Mouse (Mus musculus) kidney, adult 11 months (tissue): ENCODE results near the gene Gm4881.
A peak's percentile ranks its signal among the peaks of the same experiment; 100 is the strongest.

Experiments
- DNase-seq: peaks from one replicate; pipeline ENCODE4 v3.0.0; 2022

Gene Gm4881

DNA sequence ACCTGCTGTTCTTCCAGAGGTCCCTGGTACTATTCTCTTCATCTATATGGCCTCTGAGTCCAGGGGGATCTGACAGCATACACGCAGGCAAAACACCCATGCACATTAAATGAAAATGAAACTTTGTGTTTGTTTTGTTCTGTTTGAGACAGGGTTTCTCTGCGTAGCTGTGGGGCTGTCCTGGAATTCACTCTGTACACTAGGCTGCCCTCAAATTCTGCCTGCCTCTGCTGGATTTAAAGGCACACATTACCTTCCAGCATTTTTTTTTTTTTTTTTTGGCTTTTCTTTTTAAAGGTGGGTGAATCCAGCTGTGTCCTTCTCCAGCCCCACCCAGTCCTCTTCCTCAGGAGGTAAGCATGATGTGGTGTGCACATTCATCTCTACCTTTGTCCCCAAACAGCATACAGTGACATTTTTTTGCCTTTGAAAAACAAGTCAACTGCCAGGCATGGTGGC lies 52.1 kb downstream of the Gm4881 start:
- DNase-seq, result no peak

DNA sequence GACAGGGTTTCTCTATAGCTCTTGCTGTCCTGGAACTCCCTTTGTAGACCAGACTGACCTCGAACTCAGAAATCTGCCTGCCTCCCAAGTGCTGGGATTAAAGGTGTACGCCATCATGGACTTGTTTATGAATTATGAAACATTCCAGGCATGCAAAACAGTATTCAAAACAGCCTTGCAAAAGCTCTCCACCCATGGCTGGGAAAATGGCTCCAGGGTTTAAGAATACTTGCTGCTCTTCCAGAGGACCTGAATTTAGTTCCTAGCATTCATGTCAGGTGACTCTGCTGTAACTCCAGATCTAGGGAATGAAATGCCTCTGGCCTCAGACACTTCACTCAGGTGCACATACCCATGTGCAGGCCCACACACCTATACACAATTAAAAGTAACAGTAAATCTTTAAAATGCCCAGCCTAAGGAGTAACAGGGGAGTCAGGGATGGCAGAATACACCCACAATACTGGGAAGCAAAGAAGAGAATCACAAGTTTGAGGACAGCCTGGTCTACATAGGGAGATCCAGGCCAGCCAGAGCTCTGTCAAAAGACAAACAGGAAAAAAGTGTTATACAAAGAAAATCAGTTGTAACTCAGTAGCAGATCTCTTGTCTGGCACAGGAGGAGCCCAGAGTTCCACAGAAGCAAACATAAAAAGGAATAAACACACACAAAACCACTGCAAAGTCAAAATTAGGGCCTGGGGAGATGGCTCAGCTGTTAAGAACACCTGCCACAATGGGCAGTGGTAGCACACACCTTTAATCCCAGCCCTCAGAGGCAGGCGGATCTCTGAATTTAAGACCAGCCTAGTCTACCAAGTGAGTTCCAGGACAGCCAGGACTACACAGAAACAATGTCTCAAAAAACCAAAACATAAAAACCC lies 52.8 kb downstream of the Gm4881 start:
- no peak for DNase-seq

GRCm38 (mm10) chr7:24890281-24891216 lies 53.7 kb downstream of the Gm4881 start:
- DNase-seq, result peak; percentile 63

DNA sequence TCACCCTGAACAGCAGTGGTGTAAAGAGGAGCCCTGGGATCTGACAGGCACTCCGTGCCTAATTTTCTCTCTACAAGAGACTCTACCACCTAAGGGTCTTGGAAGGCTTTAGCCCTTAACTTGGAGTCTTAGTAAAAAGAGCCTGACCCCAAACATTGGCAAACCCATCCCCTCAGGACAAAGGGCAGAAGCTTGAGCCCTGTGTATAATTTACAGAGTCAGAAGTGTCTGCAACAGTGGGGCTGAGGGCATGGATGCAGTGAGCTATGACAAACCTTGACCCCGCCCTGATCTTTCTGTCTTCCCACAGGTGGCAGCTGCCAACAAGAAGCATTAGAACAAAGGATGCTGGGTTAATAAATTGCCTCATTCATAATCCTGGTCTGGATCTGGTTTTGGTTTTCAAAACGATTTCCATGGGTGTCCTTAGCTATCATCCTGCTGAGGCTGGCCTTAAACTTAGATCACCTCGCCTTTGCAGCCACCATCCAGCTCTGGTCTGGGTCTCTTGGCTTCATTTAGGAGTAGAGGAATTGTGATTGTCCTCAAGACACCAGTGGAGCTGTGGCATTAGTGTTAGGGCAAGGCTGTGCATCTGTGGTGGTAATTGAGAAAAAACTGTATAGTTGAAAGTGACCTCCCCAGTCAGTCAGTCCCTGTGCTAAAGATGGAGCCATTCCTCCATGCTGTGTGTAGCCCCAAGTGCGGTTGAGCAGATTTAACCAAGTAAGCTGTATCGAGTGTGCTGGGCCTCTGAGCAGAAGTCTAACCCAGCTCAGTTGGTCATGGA lies 54.7 kb downstream of the Gm4881 start:
- peak; percentile 88 for DNase-seq

DNA sequence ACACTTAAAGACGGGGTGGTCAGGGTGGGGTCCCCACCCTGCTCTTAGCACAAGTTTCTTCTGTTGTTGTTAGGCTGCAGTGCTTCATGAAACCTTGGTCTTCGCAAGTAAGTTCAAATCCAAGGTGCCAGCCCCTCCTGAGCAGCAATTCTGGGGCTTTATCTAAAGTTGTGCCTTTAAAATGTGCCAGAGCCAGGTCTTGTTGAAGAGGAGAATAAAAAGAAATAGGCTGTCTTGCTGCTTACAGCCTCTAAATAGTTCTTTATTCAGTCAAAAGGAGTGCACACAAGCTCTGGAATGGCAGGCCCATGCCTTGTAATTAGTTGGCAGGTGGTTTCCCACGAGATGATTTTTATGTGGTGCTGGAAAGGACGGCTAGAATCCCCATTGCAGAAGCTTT lies 57.2 kb downstream of the Gm4881 start:
- DNase-seq, result no peak

GRCm38 (mm10) chr7:24886308-24886633 lies 58.0 kb downstream of the Gm4881 start:
- peak; percentile 52 for DNase-seq

GRCm38 (mm10) chr7:24885468-24886307 lies 58.6 kb downstream of the Gm4881 start:
- peak; percentile 28 for DNase-seq

GRCm38 (mm10) chr7:24884693-24885291 lies 59.5 kb downstream of the Gm4881 start:
- DNase-seq, result peak; percentile 49

GRCm38 (mm10) chr7:24883896-24884692 lies 60.2 kb downstream of the Gm4881 start, which contains the start of gene Rps19:
Rps19 (plus strand) TSS chr7:24884371.
- DNase-seq, result peak; percentile 100

GRCm38 (mm10) chr7:24882416-24883199 lies 61.7 kb downstream of the Gm4881 start:
- no peak for DNase-seq

DNA sequence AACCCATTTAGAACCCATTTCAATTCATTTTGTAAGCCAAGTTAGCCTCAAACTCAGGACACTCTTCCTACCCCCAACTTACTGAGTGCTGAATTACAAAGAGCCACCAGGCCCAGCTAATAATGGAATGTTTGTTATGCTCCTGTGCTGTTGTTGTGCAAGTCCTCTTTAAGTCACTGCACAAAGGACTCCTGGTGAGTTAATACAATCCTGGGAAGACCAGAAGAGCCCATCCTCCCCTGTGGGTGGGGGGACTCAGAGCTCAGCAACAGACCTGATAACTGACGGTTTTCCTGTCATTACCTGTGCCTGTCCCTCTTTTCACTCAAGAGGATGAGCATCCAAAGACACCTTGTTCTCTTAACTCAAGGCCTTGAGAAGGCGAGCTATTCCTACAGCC lies 64.7 kb downstream of the Gm4881 start:
- no peak for DNase-seq

DNA sequence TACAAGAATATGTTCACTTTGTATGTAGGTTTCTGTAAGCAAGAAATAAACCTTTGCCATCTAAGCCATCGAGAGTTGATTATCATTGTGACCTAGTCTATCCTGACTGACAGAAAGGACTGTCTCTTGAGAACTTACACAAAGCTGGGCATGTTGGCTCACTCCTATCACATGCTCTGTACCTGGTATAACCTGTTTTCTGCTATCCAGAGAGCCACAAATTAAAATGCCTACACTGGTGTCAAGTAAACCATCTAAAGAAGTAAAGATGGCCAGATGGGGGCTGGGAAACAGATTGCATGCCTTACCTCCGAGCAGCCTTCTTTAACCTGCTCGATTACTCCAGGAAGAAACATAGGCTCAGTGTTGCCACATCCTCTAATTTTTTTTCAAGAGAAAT lies 66.7 kb downstream of the Gm4881 start:
- no peak for DNase-seq
